Mouse (Mus musculus): ENCODE data around the gene Rtl1.

The Rtl1 gene

DNA sequence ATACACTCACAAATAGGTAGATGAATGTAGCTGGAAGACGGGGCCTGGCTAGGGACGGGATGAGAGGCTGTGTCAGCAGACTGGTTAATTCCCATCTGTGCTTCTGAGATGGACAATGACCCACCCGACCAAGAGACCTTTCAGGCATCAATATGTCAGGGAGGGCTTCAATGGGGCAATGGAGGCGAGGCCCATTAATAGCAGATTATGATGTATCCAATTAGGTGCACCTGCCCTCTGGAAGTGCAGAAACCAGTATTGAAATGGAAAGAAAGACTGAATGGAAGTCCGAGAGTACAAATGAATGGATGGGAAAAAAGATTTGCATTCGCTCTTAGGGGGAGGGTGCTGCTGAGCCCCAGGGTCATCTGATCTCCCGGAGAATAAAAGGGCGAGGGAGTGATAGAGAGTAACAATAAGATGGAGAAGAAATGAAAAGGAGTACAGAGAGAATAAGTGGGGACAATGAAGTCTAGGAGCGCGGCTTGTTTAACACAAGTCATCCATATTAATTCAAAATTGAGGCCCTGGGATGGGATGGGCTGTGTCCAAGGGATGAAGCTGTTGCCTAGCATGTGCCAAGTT, 39.9 kb downstream of the Rtl1 start:
- DNase-seq = no peak

DNA sequence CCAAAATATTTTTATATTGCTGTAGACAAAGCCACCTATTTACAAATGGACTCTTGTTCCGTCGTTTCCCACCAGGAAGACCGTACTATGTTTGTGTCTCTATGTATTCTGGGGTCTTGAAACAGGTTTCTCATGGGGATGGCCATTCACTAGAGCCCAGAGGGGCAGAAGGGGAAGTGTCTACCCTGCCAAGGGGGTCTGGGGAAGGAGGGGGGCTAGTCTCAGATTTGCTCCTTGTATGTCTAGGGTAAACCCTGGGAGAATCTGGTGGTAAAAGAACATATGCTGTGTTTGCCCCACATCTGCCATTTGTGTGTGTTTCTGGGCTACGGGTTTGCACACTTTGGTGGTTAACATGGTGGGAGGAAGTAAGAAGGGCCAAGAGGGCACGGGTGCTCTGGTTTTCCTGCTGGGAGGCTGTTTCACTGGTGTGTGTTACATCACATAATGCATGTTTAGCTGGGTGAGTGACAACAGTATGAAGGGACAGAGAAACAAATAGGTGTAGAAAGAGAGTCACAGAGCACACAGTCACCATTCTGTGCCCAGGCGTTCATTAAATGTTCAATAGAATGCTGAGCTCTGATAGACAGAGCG, 41.1 kb downstream of the Rtl1 start:
- no peak for DNase-seq

- no peak for DNase-seq
These were observed 41.8 kb downstream of the Rtl1 start for GRCm38 (mm10) chr12:109558226-109558824.

GRCm38 (mm10) chr12:109555837-109556409, 44.2 kb downstream of the Rtl1 start:
- DNase-seq = no peak

GRCm38 (mm10) chr12:109553568-109553967, 46.6 kb downstream of the Rtl1 start:
- no peak for DNase-seq

GRCm38 (mm10) chr12:109552754-109553525, 47.2 kb downstream of the Rtl1 start:
- DNase-seq = no peak

DNA sequence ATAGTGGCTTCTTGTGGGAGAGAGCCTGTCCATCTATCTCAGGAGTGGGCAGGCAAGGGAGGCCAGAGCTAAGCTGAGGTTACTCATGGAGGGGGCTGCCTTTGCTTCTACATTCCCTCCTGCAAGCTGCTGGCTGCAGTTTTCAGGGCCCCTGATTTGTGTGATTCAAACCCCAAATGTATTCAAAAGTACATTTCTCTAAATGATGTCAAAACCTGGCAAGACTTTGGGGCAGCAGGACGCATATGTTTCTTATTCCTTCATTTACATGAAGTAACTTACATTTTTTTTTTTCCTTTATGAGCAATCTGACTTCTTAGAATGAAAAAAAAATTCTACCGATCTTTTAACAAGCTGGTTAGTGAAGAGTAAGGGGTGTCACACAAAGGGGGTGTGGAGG, 48.4 kb downstream of the Rtl1 start:
- DNase-seq = no peak

DNA sequence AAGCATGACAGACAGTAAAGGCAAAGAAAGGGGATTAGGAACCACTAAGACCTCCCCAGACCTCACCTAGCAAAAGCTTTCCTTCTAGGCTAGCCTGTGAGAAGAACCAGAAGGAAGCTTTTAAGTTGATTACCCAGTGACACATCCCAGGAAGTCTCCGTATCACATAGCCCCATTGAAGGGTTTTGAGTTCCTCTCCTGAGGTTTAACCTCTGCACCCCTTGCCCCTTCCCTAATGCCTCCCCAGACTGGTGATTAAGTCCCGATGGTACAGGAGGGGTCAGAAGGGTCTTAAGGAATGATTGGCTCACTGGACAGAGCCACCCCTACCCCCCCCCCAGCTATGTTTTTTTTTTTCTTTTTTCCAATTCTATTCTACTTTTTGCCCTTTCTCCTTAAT, 53.0 kb downstream of the Rtl1 start:
- DNase-seq = no peak

GRCm38 (mm10) chr12:109545875-109546732, 54.0 kb downstream of the Rtl1 start:
- no peak for DNase-seq

DNA sequence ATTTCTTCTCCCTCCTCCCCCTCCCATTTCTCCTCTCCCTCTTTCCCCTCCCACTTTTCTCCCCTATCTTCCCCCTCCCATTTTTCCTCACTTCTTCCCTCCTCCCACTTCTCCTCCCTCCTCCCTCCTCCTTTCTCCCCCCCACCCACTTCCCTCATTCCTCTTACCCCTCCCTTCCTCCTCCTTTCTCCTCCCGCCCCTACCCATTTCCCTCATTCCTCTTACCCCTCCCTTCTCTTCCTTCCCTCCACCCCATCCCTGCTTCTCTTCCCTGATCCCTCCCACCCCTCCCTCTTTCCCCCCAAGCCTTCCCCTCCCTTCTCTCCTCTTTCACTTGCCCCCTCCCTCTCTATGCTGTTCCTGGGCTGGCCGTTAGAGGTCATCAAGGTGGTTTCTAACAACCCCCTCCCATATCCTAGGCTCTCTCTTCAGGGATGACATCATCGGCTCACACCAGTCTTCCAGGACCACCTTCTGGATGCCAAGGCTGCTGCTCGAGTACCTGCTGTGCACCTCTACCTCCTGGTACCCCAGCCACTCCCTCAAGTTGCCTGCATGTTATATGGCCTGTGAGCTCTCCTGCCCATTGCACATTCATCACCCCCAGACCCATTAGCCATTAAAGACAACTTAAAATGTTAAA, 56.7 kb downstream of the Rtl1 start:
- no peak for DNase-seq

GRCm38 (mm10) chr12:109542635-109543249, 57.4 kb downstream of the Rtl1 start:
- peak; percentile 14 to 16 for DNase-seq

DNA sequence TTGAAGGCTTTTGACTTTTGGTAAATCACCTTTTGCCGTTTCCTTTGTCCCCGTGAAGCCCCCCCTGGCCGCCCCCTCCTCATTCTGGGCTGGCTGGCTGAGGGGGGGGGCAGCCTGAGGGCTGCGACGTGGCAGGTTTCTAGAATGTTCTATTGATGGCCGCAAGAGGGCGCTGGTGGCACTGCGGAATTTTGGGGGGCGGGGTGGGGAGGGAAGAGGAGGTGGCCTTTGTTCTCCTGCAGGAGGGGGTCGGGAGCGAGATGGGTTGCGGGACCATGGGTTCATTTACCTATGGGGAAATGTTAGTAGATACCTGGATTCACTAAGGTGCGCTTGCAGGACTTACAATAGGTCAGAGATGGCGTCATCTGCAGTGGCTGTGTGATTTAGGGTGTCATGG, 58.1 kb downstream of the Rtl1 start:
- no peak for DNase-seq

GRCm38 (mm10) chr12:109541540-109541899, 58.6 kb downstream of the Rtl1 start:
- DNase-seq = no peak

DNA sequence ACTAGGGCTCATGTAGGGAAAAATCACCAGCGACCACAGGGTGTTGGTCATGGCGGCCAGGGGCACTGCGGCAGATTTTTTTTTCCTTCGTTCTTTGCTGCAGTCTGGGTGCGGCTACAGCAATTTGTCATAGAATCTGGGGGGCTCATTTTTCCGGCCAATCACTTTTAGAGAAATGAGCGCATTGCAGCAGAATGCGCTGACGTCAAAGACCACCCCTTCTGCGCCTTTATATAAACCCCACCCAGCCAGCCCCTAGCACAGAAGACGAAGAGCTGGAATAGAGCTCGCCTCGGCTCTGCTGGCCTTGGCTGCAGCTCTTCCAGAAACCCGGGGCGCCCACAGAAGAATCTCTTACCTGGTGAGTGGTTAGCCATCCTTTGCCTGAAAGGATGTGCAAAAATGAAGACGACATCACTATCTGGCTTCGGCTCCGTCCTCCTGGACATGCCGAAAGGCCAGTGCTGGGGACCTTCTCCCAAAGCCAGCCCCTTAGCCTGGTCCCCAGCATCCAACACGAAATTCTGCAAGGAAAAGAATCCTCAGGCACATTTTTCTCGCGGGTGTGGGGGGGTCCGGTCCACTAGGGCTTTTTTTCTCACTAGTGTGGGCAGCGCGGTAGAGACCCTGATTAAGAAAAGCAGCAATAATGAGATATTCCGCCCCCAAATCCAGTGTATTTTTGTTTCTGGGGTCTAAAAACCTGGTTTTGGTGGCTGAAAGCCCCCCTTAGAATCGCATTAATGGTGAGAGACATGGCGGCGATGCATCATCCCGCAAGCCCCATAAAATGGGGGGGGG, 59.2 kb downstream of the Rtl1 start:
- no peak for DNase-seq

- no peak for DNase-seq
These were observed 60.2 kb downstream of the Rtl1 start for GRCm38 (mm10) chr12:109539950-109540349.

Measured in spleen, adult 18-20 months (tissue).